ENCODE assay signal across 16 mouse cellular contexts in genomic region chr4:106899471-106899870, GRCm38 (mm10).
"Had no signal": no experiment of that assay in that cellular context is flagged by ENCODE, and none has a peak within 500 bp of the region (broad histone marks: within the 10 kb centered on the region; RNA-seq: fewer than 3 reads in every experiment).

No protein-coding gene starts in this region.

- H3K36me3 ChIP-seq: midbrain, embryonic 12.5 days; midbrain, embryonic 15.5 days; neural tube, embryonic 13.5 days; neural tube, embryonic 15.5 days had no signal

- DNase-seq: lung, adult 18-20 months; lung, embryonic 14.5 days; lung, postnatal 10 days; lung, postnatal 4 days; right cerebral cortex, adult 18-20 months; right cerebral cortex, postnatal 25 days; right cerebral cortex, postnatal 4 days; spleen, adult 18-20 months; thymus, adult 18-20 months; thymus, postnatal 14 days; thymus, postnatal 36 days had no signal

- H3K27me3 ChIP-seq: midbrain, embryonic 15.5 days; neural tube, embryonic 13.5 days; neural tube, embryonic 15.5 days had no signal

- H3K27ac ChIP-seq: midbrain, embryonic 12.5 days; midbrain, embryonic 15.5 days; neural tube, embryonic 13.5 days; neural tube, embryonic 15.5 days had no signal

- H3K4me1 ChIP-seq: neural tube, embryonic 13.5 days had no signal

- H3K4me3 ChIP-seq: midbrain, embryonic 12.5 days; midbrain, embryonic 15.5 days; myocyte; neural tube, embryonic 13.5 days; neural tube, embryonic 15.5 days had no signal

- H3K9ac ChIP-seq: lung, embryonic 14.5 days; midbrain, embryonic 12.5 days; midbrain, embryonic 15.5 days; neural tube, embryonic 15.5 days had no signal

- H3K9me3 ChIP-seq: midbrain, embryonic 12.5 days; midbrain, embryonic 15.5 days; neural tube, embryonic 13.5 days; neural tube, embryonic 15.5 days had no signal

- H3K4me2 ChIP-seq: lung, embryonic 14.5 days; midbrain, embryonic 12.5 days; midbrain, embryonic 15.5 days; neural tube, embryonic 13.5 days; neural tube, embryonic 15.5 days had no signal
